Mouse (Mus musculus) lung, postnatal 0 days (tissue): ENCODE results near the gene Nmnat2.

ENCODE experiments used
- CTCF ChIP-seq: IDR thresholded peaks from 2 replicates; pipeline ENCODE4 v1.5.1; 2016; ENCODE audit warnings: antibody characterized with exemption, mild to moderate bottlenecking
- EP300 ChIP-seq: IDR thresholded peaks from 2 replicates; pipeline ENCODE4 v1.6.1; 2016; ENCODE audit warnings: antibody characterized with exemption, mild to moderate bottlenecking, control low read depth

DNA sequence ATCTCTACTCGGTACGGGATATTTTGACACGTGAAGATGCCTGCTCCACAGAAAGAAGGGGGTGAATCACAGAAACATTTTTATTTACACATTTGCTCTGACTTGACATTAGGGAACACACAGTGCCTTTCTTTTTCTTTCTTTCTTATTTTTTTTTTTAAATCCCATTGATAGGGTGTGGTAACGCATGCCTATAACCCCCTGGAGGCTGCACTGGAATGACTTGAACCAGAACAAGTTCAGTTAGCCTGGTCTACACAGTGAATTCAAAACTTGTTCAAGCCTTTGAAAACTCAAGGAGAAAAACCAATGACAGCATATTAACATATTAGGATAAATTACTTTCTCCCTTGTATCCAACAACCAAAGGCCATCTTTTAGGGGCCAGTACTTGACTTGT lies 204.3 kb downstream of the Nmnat2 start:
- TF ChIP-seq CTCF = no peak
- TF ChIP-seq EP300 = no peak
